Mouse (Mus musculus) brown adipose tissue, adult 24 weeks (tissue): ENCODE results near the gene Igdcc3. TPM values are rescaled to one million over a fixed set of nuclear protein-coding genes. Genes with fewer than 3 reads are reported as not detected.
"Not testable (repeated sequence)": the region's sequence is repeated elsewhere in the genome, so short reads cannot be mapped to it uniquely, and the experiment has no call there.

Experiments used
- H3K27ac ChIP-seq: fragments of 200-500 bp; replicated peaks from 2 replicates; pipeline ENCODE4 v1.5.1; 2012; ENCODE audit warnings: low read depth, mild to moderate bottlenecking, low read length
- H3K4me1 ChIP-seq: fragments of 200-500 bp; 2 replicates; pipeline ENCODE4 v1.6.1; 2012; ENCODE audit warnings: low read length, mixed read lengths; ENCODE audit not compliant: control insufficient read depth, insufficient read depth, insufficient read length
- H3K4me3 ChIP-seq: fragments of 200-500 bp; 2 replicates; pipeline ENCODE4 v1.5.1; 2012; ENCODE audit warnings: low read depth, mild to moderate bottlenecking, low read length, moderate library complexity; ENCODE audit not compliant: insufficient read depth
- polyA plus RNA-seq: library from polyadenylated mRNA; stranded (reverse); fragments of >200 nt; gene quantifications from 2 replicates; pipeline ENCODE4 v1.2.4, GENCODE M21; 2012; ENCODE audit not compliant: missing spikeins, insufficient read depth, insufficient read length

Gene Igdcc3
- polyA plus RNA-seq, 1 experiment = not detected

- Histone ChIP-seq H3K27ac (no peak overlapping the region), H3K4me3 (no peak overlapping the region), H3K4me1 (peaks cover 2% of the 10 kb centered on the region)
Observed at GRCm38 (mm10) chr9:65218916-65219315, 77.9 kb downstream of the Igdcc3 start.

DNA sequence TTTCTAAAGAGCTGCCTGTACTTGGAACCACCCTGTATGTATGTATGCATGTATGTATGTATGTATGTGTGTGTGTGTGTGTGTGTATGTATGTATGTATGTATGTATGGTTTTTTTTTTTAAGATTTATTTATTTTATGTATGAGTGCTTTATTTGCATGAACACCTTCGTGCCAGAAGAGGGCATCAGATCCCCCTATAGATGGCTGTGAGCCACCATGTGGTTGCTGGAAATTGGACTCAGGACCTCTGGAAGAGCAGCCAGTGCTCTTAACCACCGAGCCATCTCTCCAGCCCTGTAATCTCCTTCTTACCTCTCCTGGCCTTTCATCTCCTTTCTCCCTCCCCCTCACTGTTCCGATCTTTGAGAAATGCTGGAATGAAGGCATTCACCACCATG, 79.4 kb downstream of the Igdcc3 start:
- H3K27ac ChIP-seq, H3K4me1 ChIP-seq, H3K4me3 ChIP-seq: not testable (repeated sequence)

GRCm38 (mm10) chr9:65223927-65224326, 82.9 kb downstream of the Igdcc3 start:
- H3K4me1 ChIP-seq = no peaks in the 10 kb centered on the region
- no peak overlapping the region for H3K4me3 ChIP-seq
- H3K27ac ChIP-seq = no peak overlapping the region

DNA sequence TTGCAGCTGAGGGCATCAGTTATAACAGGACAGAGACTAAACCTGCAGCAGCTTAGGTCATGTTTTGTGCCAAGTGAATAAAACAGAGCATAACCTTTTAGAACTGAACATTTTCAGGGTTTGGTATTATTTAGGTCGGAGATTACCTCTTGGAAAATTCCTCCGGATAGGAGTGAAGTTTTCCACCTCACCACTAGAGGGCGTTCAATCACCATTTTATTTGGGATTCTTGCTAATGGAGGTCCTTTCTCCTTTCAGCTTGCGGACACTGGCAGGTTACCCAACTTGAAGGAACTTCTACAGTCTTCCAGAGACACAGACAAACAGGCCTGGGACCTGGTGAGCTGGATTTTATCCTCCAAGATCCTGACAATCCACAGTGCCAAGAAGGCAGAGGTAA, 84.8 kb downstream of the Igdcc3 start:
- Histone ChIP-seq H3K4me1 (no peaks in the 10 kb centered on the region), H3K27ac (no peak overlapping the region), H3K4me3 (no peak overlapping the region)

DNA sequence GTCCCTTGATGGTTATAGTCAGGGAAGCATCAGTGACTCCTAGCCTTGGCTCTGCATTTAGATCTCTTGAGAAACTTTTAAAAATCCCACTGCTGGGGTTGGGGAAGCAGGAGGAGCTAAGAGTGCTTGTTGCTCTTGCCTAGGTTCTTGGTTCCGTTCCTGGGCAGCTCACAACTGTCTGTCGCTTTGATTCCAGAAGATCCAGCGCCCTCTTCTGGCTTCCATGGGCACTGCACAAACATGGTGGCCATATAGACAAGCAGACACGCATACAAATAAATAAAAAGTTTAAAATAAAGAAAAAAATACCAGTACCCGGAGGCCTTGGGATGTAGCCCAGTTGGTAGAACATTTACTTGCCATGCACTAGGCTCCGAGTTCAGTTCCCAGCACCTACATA, 89.3 kb downstream of the Igdcc3 start:
- no peak overlapping the region for H3K4me3 ChIP-seq
- H3K27ac ChIP-seq = no peak overlapping the region
- no peaks in the 10 kb centered on the region for H3K4me1 ChIP-seq

DNA sequence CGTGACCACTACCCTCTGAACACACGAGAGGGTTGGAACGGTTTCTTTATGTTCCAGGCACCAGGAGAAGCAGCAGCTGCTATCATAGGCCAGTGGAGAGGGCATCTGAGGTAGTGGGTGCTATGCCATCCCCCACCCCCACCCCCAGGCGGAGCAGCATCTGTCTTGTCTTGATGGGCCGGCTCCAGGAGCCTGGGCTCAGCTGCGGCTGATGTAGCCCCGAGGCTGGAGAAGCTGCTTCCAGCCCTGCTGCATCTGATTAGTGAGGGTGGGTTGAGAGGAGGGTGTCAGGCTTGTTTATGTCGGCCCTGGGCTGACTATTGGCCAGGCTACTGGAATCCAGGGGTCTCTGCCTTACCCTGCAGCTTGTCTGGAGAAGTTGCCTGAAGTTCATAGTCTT, 90.3 kb downstream of the Igdcc3 start:
- H3K4me3 ChIP-seq = no peak overlapping the region
- no peaks in the 10 kb centered on the region for H3K4me1 ChIP-seq
- H3K27ac ChIP-seq = no peak overlapping the region

DNA sequence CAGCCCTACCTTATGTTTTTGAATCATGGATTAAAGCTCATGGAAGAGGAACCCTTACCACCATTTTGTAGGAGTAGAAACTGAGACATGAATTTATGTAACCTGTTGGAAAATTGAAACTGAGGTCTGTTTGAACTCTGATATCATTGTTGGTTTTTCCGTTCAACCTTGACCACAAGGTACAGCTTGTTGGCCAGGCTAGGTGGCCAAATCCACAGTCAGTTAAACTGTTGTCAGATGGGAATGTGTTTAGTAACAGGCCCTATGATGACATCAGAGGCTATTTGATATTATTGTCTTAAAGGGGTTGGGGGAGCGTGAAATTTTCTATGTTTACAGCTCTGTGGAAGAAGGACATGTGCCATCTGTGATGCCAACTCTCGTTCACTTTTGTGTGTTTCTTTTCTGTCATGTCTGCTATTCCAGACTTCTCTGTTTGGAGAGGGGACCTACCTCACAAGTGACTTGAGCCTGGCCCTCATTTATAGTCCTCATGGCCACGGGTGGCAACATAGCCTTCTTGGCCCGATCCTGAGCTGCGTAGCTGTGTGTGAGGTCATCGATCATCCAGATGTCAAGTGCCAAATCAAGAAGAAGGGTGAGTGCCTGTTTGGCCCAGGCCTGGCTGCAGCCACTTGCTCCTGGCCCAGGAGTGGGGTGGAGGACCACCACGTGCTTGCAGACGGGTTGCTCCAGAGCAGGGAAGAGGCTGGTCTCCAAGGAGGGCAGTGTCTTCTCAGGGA, 92.4 kb downstream of the Igdcc3 start:
- H3K4me1 ChIP-seq = no peaks in the 10 kb centered on the region
- no peak overlapping the region for H3K27ac ChIP-seq

GRCm38 (mm10) chr9:65234734-65235133, 93.7 kb downstream of the Igdcc3 start:
- Histone ChIP-seq H3K4me1 (no peaks in the 10 kb centered on the region), H3K27ac (no peak overlapping the region)

More for the DNA sequence above, 92.4 kb downstream of the Igdcc3 start:
- no peak overlapping the region for H3K4me3 ChIP-seq

More at GRCm38 (mm10) chr9:65234734-65235133, 93.7 kb downstream of the Igdcc3 start:
- no peak overlapping the region for H3K4me3 ChIP-seq

Other genes with a start within 250 kb of the Igdcc3 start
- gene Slc24a1, start 189.6 kb upstream of the Igdcc3 start, polyA plus RNA-seq = not detected in 2 replicates
- 14.5 and 21.2 TPM in 2 replicates for gene Ints14, start 180.3 kb upstream of the Igdcc3 start, polyA plus RNA-seq
- gene Hacd3, start 119.5 kb upstream of the Igdcc3 start, polyA plus RNA-seq = 16.4 and 16.9 TPM in 2 replicates
- 44.6 and 55.5 TPM in 2 replicates for gene Dpp8, start 108.8 kb upstream of the Igdcc3 start, polyA plus RNA-seq
- 0.55 and 0.71 TPM in 2 replicates for gene Igdcc4, start 39.7 kb upstream of the Igdcc3 start, polyA plus RNA-seq
- 11.9 and 16.2 TPM in 2 replicates for gene Parp16, start 54.2 kb downstream of the Igdcc3 start, polyA plus RNA-seq
- gene Cilp, start 124.0 kb downstream of the Igdcc3 start, polyA plus RNA-seq = 1.2 and 3.1 TPM in 2 replicates
- 97.1 and 113 TPM in 2 replicates for gene Clpx, start 153.1 kb downstream of the Igdcc3 start, polyA plus RNA-seq
- 7.3 and 11.6 TPM in 2 replicates for gene Pdcd7, start 204.9 kb downstream of the Igdcc3 start, polyA plus RNA-seq
- 0.75 TPM in 1 of 2 replicates, not detected in the other for gene Ubap1l, start 219.9 kb downstream of the Igdcc3 start, polyA plus RNA-seq